Mouse (Mus musculus) kidney, postnatal 0 days (tissue): ENCODE measurements around the gene Akt1. TPM values are rescaled to one million over a fixed set of nuclear protein-coding genes. Genes with fewer than 3 reads are reported as not detected.
A peak's percentile ranks its signal among the peaks of the same experiment; 100 is the strongest.

ENCODE experiments used
- ATAC-seq: fragments of 200-750 bp; cut with Nextera tagmentation; replicated peaks from 2 replicates; pipeline ENCODE4 v1.8.0; 2017; ENCODE audit warnings: low read depth, moderate number of reproducible peaks, moderate TSS enrichment, moderate library complexity; ENCODE audit not compliant: low FRiP score
- DNase-seq: peaks from one replicate; pipeline ENCODE4 v3.0.0-alpha.2; 2016; ENCODE audit warnings: low spot score
- H3K27ac ChIP-seq: fragments of 300-500 bp; sonication (generic); 2 replicates; pipeline ENCODE4 v1.5.1; 2014; ENCODE audit warnings: mild to moderate bottlenecking
- H3K27me3 ChIP-seq: fragments of 300-500 bp; sonication (generic); 2 replicates; pipeline ENCODE4 v1.6.1; 2014; ENCODE audit warnings: low read length, mixed read lengths; ENCODE audit not compliant: insufficient read depth
- H3K36me3 ChIP-seq: fragments of 300-500 bp; sonication (generic); 2 replicates; pipeline ENCODE4 v1.6.1; 2014; ENCODE audit warnings: low read length, mixed read lengths; ENCODE audit not compliant: insufficient read depth
- H3K4me1 ChIP-seq: fragments of 300-500 bp; sonication (generic); replicated peaks from 2 replicates; pipeline ENCODE4 v1.6.1; 2014; ENCODE audit warnings: antibody characterized with exemption, low read length, mixed read lengths; ENCODE audit not compliant: insufficient read depth
- H3K4me2 ChIP-seq: fragments of 300-500 bp; sonication (generic); 2 replicates; pipeline ENCODE4 v1.6.1; 2014; ENCODE audit warnings: mild to moderate bottlenecking, low read length, moderate library complexity, mixed read lengths
- H3K4me3 ChIP-seq: fragments of 300-500 bp; sonication (generic); replicated peaks from 2 replicates; pipeline ENCODE4 v1.5.1; 2014; ENCODE audit warnings: low read depth, low read length
- H3K9ac ChIP-seq: fragments of 300-500 bp; sonication (generic); 2 replicates; pipeline ENCODE4 v1.6.1; 2014; ENCODE audit warnings: low read depth, low read length
- H3K9me3 ChIP-seq: fragments of 300-500 bp; sonication (generic); replicated peaks from 2 replicates; pipeline ENCODE4 v1.6.1; 2016; ENCODE audit warnings: low read length, inconsistent platforms, mixed read lengths
- CTCF ChIP-seq: IDR thresholded peaks from 2 replicates; pipeline ENCODE4 v1.5.1; 2016; ENCODE audit warnings: antibody characterized with exemption, low read depth, mild to moderate bottlenecking, moderate library complexity
- WGBS: fragments of 180-500 bp; shearing (Covaris S2); extraction: QIAGEN DNeasy Blood & Tissue Kit; methylation state at CpG from one replicate; pipeline ENCODE4 v1.1.7; 2014; 5-methylcytosine and 5-hydroxymethylcytosine counted together
- polyA plus RNA-seq: library from polyadenylated mRNA; unstranded; fragments of >200 nt; fragmentation: Nextera tagmentation; extraction: Ambion mirVana; gene quantifications from 2 replicates; pipeline ENCODE4 v1.2.1, GENCODE M21; 2015

Gene Akt1
- polyA plus RNA-seq, 1 experiment from 2014 or later = 114 TPM

DNA sequence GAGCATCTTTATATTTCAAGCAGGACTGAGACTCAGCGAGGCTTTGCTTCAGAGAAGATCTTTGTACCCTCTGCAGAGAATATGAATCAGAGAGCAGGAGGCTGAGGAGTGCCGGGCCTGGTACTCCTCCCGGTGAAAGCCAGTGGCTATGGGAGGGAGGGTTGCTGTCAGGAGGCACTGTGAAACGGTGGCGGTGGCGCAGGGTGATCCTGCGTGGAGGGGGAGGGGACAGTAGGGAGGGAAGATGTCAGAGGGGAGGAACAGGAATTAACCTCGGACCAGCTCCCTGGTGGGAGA is 32.8 kb upstream of the Akt1 start:
- Histone ChIP-seq H3K27ac (no peak overlapping the region), H3K9me3 (no peaks in the 10 kb centered on the region), H3K4me1 (0 out of 2 replicates have a peak, but pooled peaks cover 2% of the 10 kb centered on the region), H3K4me2 (no peak overlapping the region), H3K36me3 (no peaks in the 10 kb centered on the region), H3K27me3 (no peaks in the 10 kb centered on the region), H3K4me3 (no peak overlapping the region), H3K9ac (no peak overlapping the region)
- WGBS = 27% methylated on average over 8 of the region's 8 CpGs
- no peak for TF ChIP-seq CTCF
- DNase-seq = no peak
- ATAC-seq = peak; percentile 12

DNA sequence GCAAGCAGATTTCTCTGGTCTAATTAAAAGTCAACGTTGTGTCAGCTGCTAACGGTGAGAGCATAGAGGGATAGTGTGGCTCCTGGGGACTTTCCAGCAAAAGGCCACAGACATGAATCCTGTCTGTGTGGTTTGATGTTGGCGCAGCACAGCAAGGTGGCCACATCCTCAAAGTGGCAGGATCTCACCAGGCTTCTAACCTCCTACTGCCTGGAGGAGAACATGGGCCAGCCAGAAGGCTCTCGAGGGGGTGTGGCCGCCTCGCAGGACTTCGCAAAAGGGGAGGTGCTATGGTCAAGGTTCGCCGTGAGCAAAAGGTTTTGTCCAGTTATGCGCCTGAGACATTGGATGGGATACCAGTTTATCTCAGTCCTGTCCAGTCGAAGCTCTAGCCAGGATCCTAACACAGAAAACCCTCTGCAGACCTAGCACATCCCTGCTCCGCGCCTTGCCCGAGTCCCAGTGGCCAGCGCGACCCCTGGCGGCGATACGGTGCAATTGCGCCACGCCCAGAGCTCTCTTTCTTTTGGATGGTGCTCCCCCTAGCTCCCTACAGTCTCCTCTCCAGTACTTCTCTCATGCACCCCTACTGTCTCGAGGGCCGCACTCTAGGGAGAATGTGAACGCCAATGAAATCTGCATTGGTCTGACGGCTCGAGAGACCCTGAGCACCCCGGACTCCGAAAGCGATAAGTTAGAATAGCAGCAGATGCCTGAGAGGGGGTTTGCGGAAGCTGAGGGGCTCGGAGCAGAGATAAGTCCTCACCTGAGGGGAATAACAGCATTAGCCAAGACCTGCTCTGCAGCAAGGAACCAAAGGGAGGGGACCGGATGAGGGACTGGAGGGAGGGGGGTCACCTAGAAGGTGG is 32.3 kb upstream of the Akt1 start:
- no peak overlapping the region for H3K9ac ChIP-seq
- H3K36me3 ChIP-seq = no peaks in the 10 kb centered on the region
- no peaks in the 10 kb centered on the region for H3K27me3 ChIP-seq
- TF ChIP-seq CTCF = peak; percentile 100
- H3K27ac ChIP-seq = no peak overlapping the region
- ATAC-seq (peak; percentile 78), DNase-seq (peak; percentile 95)
- H3K4me3 ChIP-seq = no peak overlapping the region
- 14% methylated on average over 32 of the region's 32 CpGs for WGBS
- H3K9me3 ChIP-seq = no peaks in the 10 kb centered on the region
- H3K4me2 ChIP-seq = peak overlapping the region; percentile 43
- H3K4me1 ChIP-seq = 0 out of 2 replicates have a peak, but pooled peaks cover 2% of the 10 kb centered on the region

DNA sequence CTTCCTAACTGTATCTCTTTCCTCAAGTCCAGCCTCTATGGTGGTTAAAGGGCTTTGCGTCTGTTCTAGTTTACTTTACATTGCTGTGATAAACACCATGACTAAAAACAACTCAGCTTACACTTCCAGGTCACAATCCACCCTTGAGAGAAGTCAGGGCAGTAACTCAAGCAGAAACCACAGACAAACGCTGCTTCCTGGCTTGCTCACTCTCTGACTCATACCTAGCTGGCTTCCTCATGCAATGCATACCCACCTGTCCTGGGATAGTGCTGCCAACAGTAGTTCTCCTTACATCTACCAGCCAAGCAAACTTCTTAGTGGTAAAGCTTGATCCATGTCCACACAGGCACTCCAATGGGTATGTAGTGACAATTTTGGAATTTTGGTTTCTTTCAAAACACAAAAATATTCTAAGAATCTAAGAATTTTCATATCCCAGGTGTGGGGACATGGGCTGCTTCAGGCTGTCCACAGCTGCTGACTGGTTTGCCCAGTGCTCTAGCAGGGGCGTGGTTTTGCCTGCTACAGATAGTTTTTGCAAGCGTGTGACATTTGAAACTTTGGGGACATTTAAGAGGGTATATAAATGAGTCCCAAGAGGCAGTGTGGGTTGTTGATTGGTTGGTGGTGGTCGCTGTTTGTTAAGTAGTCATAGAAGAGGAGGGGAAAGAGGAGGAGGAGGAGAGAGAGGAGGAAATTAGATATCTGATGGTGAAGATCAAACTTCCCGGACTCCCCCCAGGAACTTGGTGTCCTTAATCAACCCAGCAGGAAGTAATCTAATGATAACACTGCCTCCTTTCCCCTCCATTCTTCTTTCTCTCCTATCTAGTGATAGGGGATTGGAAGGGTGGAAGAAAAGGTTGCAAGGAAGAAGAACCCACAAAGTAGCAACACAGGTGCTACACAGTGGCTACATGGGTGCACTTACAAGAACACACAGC is 28.0 kb upstream of the Akt1 start:
- Histone ChIP-seq H3K4me3 (no peak overlapping the region), H3K4me1 (peaks cover 9% of the 10 kb centered on the region; the same call in 1 of the 2 replicates), H3K27ac (no peak overlapping the region), H3K9ac (no peak overlapping the region), H3K9me3 (no peaks in the 10 kb centered on the region), H3K4me2 (no peak overlapping the region), H3K36me3 (no peaks in the 10 kb centered on the region), H3K27me3 (0 out of 2 replicates have a peak, but pooled peaks cover 3% of the 10 kb centered on the region)
- ATAC-seq = no peak
- 26% methylated on average over 6 of the region's 6 CpGs for WGBS
- no peak for TF ChIP-seq CTCF
- no peak for DNase-seq

- TF ChIP-seq CTCF = no peak
- 0 out of 2 replicates have a peak, but pooled peaks cover 3% of the 10 kb centered on the region for H3K27me3 ChIP-seq
- H3K4me2 ChIP-seq = peak overlapping the region; percentile 28
- WGBS = 4% methylated on average over 15 of the region's 15 CpGs
- H3K9me3 ChIP-seq = no peaks in the 10 kb centered on the region
- DNase-seq (peak; percentile 61), ATAC-seq (0 out of 2 replicates have a peak, but pooled peaks have one; percentile 25)
- H3K36me3 ChIP-seq = no peaks in the 10 kb centered on the region
- H3K4me3 ChIP-seq = no peak overlapping the region
- H3K9ac ChIP-seq = no peak overlapping the region
- no peak overlapping the region; the same call in 1 of the 2 replicates for H3K27ac ChIP-seq
- peaks cover 7% of the 10 kb centered on the region; the same call in 1 of the 2 replicates for H3K4me1 ChIP-seq
Observed at GRCm38 (mm10) chr12:112700522-112700921, 25.8 kb upstream of the Akt1 start.

- no peak overlapping the region for H3K9ac ChIP-seq
- H3K4me3 ChIP-seq = no peak overlapping the region
- DNase-seq = no peak
- no peaks in the 10 kb centered on the region for H3K9me3 ChIP-seq
- H3K27ac ChIP-seq = no peak overlapping the region
- no peak for ATAC-seq
- H3K4me2 ChIP-seq = no peak overlapping the region
- WGBS = 78% methylated on average over 3 of the region's 3 CpGs
- no peaks in the 10 kb centered on the region for H3K36me3 ChIP-seq
- H3K27me3 ChIP-seq = 0 out of 2 replicates have a peak, but pooled peaks cover 3% of the 10 kb centered on the region
- no peak for TF ChIP-seq CTCF
- peaks cover 21% of the 10 kb centered on the region for H3K4me1 ChIP-seq
Observed at GRCm38 (mm10) chr12:112696806-112697425, 22.2 kb upstream of the Akt1 start.

GRCm38 (mm10) chr12:112694127-112694475 is 19.4 kb upstream of the Akt1 start:
- no peak for ATAC-seq

More at GRCm38 (mm10) chr12:112694127-112694475, 19.4 kb upstream of the Akt1 start:
- Histone ChIP-seq H3K4me3 (no peak overlapping the region), H3K9ac (peak overlapping the region; percentile 87), H3K27ac (peak overlapping the region; percentile 82), H3K27me3 (no peaks in the 10 kb centered on the region), H3K4me1 (peaks cover 14% of the 10 kb centered on the region), H3K36me3 (no peaks in the 10 kb centered on the region), H3K4me2 (peak overlapping the region; percentile 89), H3K9me3 (no peaks in the 10 kb centered on the region)
- WGBS = 82% methylated on average over 10 of the region's 10 CpGs
- DNase-seq = no peak
- no peak for TF ChIP-seq CTCF
